Mouse (Mus musculus) c-Kit-positive CD71-positive TER-119-negative erythroid progenitor cells, embryonic 14.5 days (primary cell): ENCODE results near the gene Il2ra.
"Not testable (repeated sequence)": the region's sequence is repeated elsewhere in the genome, so short reads cannot be mapped to it uniquely, and the experiment has no call there.

Experiments
- DNase-seq: peaks from one replicate; pipeline ENCODE4 v3.0.0-alpha.2; 2013; ENCODE audit warnings: low read depth

The Il2ra gene

DNA sequence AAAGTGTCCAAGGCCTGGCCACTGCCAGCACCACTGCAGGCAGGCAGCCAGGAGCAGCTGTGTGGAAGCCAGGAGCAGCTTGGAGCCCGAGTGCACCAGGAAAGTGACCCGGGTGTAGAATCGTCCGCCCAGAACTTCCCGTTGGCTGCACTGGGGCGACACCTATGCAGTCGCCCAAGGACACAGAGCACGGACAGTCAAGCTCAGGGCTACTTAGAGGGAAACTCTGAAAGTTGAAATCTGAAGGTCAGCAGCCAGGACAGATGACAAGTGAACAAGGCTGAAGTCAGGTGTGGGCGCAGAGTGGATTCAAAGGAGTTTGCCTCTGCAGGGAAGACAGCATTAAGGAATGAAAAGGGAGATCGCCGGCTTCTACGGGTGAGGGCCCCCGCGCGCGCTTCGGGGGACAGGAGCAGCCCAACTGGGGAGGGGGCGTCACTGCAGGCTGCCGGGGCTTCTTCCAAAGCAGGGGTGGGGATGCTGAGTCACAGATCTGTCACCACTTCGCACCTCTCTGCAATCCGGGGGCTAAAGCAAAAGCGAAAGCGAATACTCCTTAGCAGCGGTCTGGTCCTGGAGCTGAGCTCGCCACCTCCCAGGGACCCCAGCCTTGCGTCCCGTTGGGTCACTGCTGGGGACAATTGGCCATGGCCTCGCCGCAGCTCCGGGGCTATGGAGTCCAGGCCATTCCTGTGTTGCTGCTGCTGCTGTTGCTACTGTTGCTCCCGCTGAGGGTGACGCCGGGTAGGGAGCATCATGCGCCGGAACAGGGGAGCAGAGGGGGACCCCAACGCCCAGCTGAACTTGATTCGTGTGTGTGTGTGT, 62.8 kb downstream of the Il2ra start, which contains the start of gene Il15ra:
Il15ra (plus strand) TSS at position 90 of the 825 bp plus-strand sequence.
- DNase-seq = no peak

DNA sequence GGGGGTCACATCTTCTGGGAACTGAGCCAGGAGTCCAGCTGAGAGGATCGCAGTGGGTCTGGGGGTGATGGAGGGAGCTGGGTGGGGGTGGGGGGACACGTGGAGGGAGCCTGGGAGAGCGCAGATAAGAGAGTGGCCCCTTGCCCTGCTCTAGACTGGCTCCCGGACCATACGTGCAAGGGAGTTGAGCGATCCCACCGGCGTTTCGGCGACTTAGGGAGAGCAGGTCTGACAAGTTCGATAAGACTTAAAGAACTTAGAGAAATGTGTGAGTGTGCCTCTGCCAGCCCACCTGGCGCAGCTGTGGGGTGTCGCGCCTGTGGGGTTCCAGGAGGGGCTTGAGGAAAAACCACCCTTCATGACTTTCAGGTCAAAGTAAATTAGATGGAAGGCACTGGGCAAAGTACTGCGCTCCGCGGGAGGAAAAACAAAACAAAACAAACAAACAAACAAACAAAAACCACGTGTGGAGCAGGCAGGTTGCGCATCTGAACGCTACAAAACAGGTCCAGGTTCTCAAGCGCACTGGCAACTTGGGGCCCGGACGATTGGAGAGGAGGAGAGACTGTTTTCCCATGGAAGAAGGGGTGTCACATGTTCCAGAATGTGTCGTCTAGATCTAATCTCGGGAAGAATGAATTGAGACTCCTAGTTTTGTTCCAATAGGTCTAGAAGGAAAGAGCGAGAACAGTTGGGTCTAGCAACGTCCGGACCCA, 63.6 kb downstream of the Il2ra start:
- DNase-seq = no peak

DNA sequence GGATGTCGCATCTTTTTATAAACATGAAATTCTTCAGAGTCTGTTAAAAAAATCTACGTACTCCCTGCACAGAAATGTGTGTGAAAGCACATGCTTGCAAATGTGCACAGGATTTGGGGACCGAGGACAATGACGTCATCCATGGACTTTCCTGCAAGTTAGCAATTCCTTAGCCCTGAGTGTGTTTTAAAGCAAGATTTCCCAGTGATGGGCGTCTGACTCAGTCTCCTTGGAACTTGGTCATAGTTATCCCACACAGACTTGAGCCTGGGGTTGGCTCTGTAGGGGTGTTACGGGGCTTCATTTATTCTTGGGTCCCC, 64.1 kb downstream of the Il2ra start:
- DNase-seq = no peak

DNA sequence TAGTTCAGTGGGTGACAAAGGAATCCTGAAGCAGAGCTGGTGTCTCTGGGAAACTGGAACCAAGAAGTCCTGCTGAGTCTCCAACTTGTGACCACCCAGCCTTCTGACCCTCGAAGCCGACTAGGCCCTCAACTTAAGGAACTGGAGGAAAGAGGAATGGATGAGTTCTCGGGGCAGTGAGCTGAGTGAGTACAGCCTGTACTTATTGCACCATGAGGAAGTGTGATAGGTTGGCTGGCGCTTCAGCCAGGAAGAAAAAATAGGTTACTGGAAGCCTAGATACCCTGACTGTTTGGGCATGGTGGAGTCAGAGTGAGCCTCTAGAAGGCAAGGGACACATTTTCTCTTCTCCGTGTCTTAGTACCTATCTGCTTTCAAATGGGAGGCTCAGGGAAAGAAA, 65.9 kb downstream of the Il2ra start:
- DNase-seq = no peak

DNA sequence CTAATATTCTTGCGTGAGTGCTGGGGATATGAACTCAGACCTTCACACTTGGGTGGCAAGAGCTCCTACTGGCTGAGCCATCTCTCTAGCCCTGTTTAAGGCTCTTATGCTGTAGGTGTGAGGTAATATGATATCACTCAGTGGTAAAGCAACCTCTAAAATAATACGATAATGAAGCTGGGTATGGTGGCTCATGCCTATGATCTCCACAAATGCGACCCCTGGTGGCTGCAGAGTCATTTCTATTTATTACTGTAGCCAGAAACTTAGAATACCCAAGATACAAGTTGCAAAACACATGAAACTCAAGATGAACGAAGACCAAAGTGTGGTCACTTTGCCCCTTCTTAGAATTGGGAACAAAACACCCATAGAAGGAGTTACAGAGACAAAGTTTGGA, 67.5 kb downstream of the Il2ra start:
- not testable (repeated sequence) for DNase-seq

DNA sequence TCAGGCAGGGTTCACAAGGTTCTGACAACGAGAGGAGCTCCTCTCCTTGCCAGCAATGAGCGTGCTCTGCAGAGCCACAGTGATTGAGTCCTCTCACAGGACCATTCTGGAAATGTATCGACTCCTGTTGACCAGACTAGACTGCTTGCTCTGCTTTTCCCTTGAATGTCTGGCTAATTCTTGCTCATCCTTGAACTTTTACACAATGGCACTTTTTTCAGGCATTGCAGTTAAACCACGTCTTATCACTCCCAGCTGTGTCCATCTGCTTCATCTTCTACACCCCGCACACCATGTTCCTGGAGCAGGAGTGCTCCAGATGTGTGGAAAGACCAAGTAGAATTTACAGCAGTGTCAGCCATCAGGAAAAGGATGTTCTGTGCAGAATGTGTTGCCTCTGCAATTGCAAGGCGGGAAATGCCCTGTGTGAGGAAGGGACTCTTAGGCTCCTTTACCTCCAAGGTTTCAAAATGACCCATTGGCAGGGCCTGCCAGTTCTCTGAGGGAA, 69.9 kb downstream of the Il2ra start:
- DNase-seq = no peak

DNA sequence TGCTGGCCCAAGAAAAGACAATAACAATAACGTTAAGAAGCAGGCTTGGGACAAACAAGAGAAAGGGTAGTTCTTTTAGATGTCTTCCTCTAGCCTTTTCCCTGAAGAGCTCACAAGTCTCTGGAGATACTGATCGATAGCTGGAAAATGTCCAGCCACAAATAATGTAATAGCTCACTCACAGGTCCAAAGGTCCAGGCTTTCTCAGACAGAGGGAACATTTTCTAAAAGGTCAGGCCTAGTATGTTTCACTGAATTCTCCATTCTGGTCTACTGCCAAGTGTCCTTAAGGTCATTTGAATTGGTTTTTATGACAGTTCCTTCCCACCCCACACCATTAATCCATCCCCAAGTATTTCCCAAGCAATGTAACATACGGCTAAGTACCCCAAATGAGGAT, 70.4 kb downstream of the Il2ra start:
- DNase-seq = no peak

DNA sequence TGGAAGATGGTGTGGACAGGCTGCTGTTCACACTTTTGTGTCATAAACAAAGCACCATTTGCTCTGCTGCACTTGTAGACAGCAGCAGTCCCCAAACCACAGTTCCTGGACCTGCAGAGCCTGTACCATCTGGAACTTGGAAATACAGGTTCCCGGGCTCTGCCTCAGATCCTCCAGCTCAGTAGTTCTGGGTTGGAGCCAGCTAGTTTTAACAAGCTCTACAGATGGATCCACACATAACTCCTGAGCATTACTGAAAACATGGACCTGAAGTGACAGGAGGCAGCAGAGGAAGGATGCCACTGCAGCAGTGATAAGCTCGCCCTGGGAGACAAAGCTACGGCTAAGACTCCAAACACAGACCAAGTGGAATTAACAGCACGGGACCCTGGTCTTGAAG, 71.9 kb downstream of the Il2ra start:
- DNase-seq = no peak

DNA sequence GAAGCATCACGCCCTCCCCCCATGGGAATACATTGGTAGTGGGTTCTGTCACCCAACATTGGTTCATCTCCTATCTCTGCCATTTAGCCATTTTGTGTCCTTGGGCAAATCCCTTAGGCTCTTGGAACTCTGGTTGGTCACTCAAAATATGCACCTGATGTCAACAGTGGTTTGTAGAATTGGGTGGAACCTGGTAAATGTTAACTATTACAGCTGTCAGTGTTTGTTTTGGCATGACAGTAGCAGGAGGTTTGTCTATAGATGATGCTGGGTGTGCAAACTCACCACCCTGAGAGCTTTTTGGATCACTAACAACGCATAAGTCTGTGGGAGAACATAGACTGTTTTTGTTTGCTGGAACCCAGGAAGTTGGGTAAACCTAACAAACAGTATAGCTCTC, 76.0 kb downstream of the Il2ra start:
- no peak for DNase-seq

DNA sequence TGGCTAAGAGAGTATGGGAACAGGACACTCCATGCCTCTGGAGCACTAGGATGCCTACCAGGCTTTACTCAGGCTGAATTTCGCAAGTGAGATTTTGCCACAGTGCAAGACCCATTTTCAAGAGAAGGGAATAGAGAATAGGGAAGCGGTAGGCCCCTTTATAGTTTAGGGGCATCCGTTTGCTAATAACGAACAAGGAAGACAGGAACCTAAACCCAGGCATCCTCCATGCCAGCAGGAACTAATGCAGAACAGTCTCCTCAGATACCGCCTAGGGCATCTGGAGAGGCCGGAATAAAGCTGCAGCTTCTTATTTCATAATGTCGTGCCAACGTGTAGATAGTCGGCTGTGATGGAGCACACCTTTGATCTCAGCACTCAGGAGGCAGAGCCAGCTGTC, 80.0 kb downstream of the Il2ra start:
- no peak for DNase-seq

DNA sequence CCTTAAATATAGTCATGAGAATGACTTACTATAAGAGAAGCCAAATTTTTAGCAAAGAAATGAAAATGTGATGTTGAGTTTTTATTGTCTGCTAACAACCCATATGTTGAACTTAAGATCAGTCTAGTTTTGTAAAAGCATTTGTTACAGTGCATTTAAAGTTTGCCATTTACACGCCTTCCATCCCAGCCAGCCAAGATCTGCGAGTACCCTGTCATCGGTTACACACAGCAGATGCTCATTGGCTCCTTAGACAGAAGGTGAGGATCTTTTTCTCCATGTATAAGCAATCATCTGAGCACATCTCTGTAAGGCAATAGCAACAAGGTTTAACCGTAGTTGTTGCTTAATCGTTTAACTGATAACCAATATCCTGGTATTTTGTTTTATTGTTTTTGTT, 85.0 kb downstream of the Il2ra start:
- no peak for DNase-seq

DNA sequence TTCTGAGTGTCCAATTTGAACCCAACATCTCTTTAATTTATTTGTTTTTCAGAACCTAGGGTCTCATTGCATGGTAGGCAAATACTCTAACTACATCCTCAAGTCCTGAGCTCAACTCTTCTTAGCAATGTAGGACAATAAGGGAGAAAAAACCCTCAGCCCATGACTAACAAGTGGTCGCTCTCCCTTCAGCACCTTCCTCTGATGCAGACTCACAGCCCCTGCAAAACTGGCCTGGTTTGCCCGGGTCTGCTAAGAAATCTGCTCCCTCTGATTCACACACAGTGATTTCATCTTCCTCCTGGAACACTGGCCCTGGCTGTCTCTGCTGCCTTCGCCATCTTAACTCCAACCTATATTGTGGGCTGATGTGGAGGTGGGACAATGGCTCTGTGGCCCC, 86.5 kb downstream of the Il2ra start:
- DNase-seq = no peak

DNA sequence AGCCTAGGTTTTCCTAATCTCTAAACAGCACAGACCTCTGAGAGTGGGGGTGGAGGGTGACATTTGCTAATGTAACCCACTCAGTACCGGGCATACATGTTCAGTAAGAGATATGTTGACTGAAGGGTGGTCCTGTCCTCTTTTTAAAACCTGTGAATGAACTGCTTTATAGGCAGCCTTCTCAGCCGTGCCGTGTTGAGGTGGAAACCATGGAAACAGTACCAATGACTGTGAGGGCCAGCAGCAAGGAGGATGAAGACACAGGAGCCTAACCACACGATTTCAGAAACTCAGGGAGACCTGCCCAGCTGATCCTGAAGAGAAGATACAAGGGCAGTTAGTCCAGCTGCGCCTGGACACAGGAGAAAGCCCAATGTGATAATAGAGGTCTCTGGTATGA, 90.4 kb downstream of the Il2ra start:
- DNase-seq = no peak

DNA sequence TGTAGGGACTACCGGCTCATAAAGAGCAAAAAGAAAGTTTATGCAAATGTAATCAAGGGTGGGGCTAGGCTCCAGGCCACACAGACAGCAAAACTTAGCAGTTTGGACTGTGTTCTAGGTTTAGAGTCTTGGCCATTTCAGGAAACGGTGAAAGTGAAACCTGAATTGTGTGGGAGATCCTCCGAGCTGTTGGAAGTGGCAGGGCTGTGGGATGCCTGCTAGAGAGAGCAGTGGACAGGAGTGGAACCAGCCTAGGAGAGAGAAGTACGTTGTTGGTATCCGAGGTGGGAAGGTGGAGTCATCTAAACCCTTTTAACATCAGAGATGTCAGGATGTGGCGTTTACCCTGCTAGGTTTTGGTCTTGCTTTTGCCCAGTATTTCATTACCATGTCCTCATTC, 93.2 kb downstream of the Il2ra start:
- DNase-seq = no peak

DNA sequence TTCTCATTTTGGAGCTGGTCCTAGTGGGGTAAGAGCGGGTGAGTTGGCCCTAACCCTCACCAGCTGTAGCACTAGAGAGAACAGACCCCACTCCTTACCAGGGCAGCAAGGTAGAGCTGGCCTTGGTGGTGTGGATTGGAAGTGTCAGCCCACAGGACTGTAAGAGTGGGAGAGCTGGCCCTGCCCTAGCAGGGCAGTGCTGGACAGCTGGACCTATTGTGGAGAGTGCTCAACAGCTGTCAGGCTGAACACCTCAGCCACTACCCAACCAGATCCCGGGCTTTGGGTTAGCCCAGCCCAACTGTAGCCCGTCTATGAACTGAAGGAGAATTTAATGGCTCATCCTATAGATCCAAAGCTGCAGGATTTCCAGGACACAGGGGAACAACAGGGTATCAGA, 96.2 kb downstream of the Il2ra start:
- no peak for DNase-seq

DNA sequence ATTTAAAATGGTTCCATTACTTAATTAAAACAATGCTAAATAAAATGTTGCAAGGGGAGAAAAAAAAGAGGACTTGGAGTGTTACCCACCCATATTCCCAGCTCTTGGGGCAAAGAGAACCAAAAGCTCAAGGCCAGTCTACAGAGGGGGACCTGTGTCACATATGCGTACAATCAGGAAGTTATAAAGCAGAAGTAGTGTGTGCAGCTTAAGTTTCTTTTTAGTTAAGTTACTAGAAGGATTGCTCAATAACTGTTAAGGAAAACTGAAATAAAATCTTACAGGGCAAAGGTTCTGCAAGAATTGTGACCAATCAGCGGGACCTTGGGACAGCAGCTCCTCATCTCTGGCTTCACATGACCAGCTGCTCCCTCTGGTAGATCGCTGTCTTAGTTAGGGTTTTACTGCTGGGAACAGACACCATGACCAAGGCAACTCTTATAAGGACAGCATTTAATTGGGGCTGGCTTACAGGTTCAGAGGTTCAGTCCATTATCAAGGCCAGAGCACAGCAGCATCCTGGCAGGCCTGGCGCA, 97.0 kb downstream of the Il2ra start:
- no peak for DNase-seq
